Mouse (Mus musculus) MEL (cell line): ENCODE data around the gene Mrps17.

Experiments
- CTCF ChIP-seq, 3 experiments: IDR thresholded peaks in 2 of 3; conservative IDR thresholded peaks in 1 of 3; 2 replicates each; pipeline ENCODE4 v1.5.1; 2011 to 2012; ENCODE audit warnings: low read length in 3 of 3, low read depth in 2 of 3, mild to moderate bottlenecking in 2 of 3, improper control_type of control experiment in 1 of 3, inconsistent platforms in 1 of 3, mixed read lengths in 1 of 3, moderate library complexity in 1 of 3; ENCODE audit not compliant: control insufficient read depth in 1 of 3, insufficient read depth in 1 of 3, poor library complexity in 1 of 3, severe bottlenecking in 1 of 3
- E2F4 ChIP-seq: IDR thresholded peaks from 2 replicates; pipeline ENCODE4 v1.6.1; 2011; ENCODE audit warnings: low read depth, low read length, improper control_type of control experiment, borderline replicate concordance
- ETS1 ChIP-seq: IDR thresholded peaks from 2 replicates; pipeline ENCODE4 v1.6.1; 2012; ENCODE audit warnings: low read depth, mild to moderate bottlenecking, inconsistent platforms, low read length, improper control_type of control experiment, moderate library complexity
- NELFE ChIP-seq: IDR thresholded peaks from 2 replicates; pipeline ENCODE4 v1.6.1; 2011; ENCODE audit warnings: low read depth, low read length, improper control_type of control experiment
- SMC3 ChIP-seq: IDR thresholded peaks from 2 replicates; pipeline ENCODE4 v1.6.1; 2011; ENCODE audit warnings: low read depth, low read length, improper control_type of control experiment
- TCF12 ChIP-seq: IDR thresholded peaks from 2 replicates; pipeline ENCODE4 v1.6.1; 2014; ENCODE audit warnings: low read depth, mild to moderate bottlenecking, inconsistent platforms, low read length, improper control_type of control experiment, moderate library complexity

- TF ChIP-seq CTCF (IDR thresholded peaks at IDR 0.05 in 2 of 3, conservative IDR thresholded peaks at IDR 0.05 in 1 of 3; ENCODE audit: control insufficient read depth in 1 of 3, insufficient read depth in 1 of 3, low read depth in 2 of 3, low read length in 3 of 3, poor library complexity in 1 of 3, severe bottlenecking in 1 of 3) (no peak), ETS1 (no peak), TCF12 (no peak), E2F4 (no peak), NELFE (no peak), SMC3 (no peak)
Observed at GRCm38 (mm10) chr5:129756886-129757285, 41.6 kb downstream of the Mrps17 start.
